Mouse (Mus musculus) spleen, adult 2 months (tissue): ENCODE results near the gene Lhx4.

Experiments
- CTCF ChIP-seq: fragments of 200-500 bp; IDR thresholded peaks from 2 replicates; pipeline ENCODE4 v1.5.1; 2011; ENCODE audit warnings: mild to moderate bottlenecking, inconsistent platforms; ENCODE audit not compliant: insufficient read depth, insufficient read length, insufficient replicate concordance; ENCODE audit errors: extremely low read depth
- POLR2A ChIP-seq: fragments of 200-500 bp; IDR thresholded peaks from 2 replicates; pipeline ENCODE4 v1.6.1; 2011; ENCODE audit warnings: low read depth, low read length, inconsistent platforms

GRCm38 (mm10) chr1:155751484-155752255 lies at the start of gene Lhx4:
- TF ChIP-seq POLR2A (no peak), CTCF (no peak)
